Mouse (Mus musculus): ENCODE data around the gene Gm21256. TPM values are rescaled to one million over a fixed set of nuclear protein-coding genes. Genes with fewer than 3 reads are reported as not detected.
"Not testable (repeated sequence)": the region's sequence is repeated elsewhere in the genome, so short reads cannot be mapped to it uniquely, and the experiment has no call there.

Gm21256 gene
- not detected in 2 replicates for total RNA-seq (2015; ENCODE audit: low replicate concordance)
- total RNA-seq (2017; ENCODE audit: low replicate concordance), result not detected in 2 replicates

DNA sequence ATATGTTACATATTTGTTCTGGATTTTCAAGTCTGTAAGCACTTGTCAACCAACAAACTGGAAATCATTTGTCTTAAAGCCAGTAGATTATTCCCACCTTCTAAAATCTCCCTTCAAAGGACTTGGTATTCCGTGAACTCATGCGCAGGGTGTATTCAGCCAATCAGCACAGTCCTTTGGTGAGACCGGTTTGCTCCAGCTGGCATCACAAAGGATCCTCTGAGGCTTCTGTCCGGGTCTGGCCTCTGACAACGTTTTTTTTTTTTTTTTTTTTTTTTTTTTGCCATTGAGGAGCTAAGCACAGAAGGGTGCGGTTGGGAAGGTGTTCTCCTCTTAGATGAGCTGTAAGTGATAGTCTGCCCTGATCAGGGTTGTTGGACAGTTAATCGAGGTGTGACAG is at the start of gene Gm21256:
Gene Gm21256 (plus strand): TSS at position 301 of the 400 bp plus-strand sequence.
- ATAC-seq (replicated peaks; ENCODE audit: low FRiP score, poor library complexity, severe bottlenecking), result not testable (repeated sequence)

Other genes starting within 250 kb of the Gm21256 start
- not detected in 2 replicates for gene Gm21170, start 240.1 kb downstream of the Gm21256 start, total RNA-seq (2015; ENCODE audit: low replicate concordance)
- gene Gm21170, start 240.1 kb downstream of the Gm21256 start, total RNA-seq (2017; ENCODE audit: low replicate concordance), result not detected in 2 replicates